Mouse (Mus musculus): Measurements from ENCODE around the gene Zfp955a. TPM values are rescaled to one million over a fixed set of nuclear protein-coding genes. Genes with fewer than 3 reads are reported as not detected.

The Zfp955a gene
- polyA plus RNA-seq (2014; fragmentation: Illumina TruSeq; extraction: RNeasy Lipid Tissue Mini Kit (QIAGEN cat#74804); ENCODE audit: low read depth, low replicate concordance), result 26.4 TPM

GRCm38 (mm10) chr17:33254530-33255318 lies at the start of gene Zfp955a:
TSS of gene Zfp955a (minus strand) at chr17:33255145.

GRCm38 (mm10) chr17:33289039-33289875 lies 34.3 kb upstream of the Zfp955a start, which contains the start of gene Zfp955b:
TSS of gene Zfp955b (plus strand) at chr17:33289544.

GRCm38 (mm10) chr17:33264376-33264775 lies 9.4 kb upstream of the Zfp955a start, which contains the start of gene Olfr63:
TSS of gene Olfr63 (plus strand) at chr17:33264676.

GRCm38 (mm10) chr17:33221590-33221989 lies 33.4 kb downstream of the Zfp955a start, which contains the start of gene Olfr1564:
TSS of gene Olfr1564 (minus strand) at chr17:33221690.

GRCm38 (mm10) chr17:33191002-33191401 lies 63.9 kb downstream of the Zfp955a start, which contains the start of gene Olfr239:
TSS of gene Olfr239 (plus strand) at chr17:33191302.

Other genes with a start within 250 kb of the Zfp955a start
- 5.3 TPM for gene Zfp763, start 221.7 kb downstream of the Zfp955a start, polyA plus RNA-seq (2014; fragmentation: Illumina TruSeq; extraction: RNeasy Lipid Tissue Mini Kit (QIAGEN cat#74804); ENCODE audit: low read depth, low replicate concordance)
- gene 4921501E09Rik, start 187.1 kb downstream of the Zfp955a start, polyA plus RNA-seq (2014; fragmentation: Illumina TruSeq; extraction: RNeasy Lipid Tissue Mini Kit (QIAGEN cat#74804); ENCODE audit: low read depth, low replicate concordance), result 71.2 TPM
- gene Zfp563, start 165.8 kb downstream of the Zfp955a start, polyA plus RNA-seq (2014; fragmentation: Illumina TruSeq; extraction: RNeasy Lipid Tissue Mini Kit (QIAGEN cat#74804); ENCODE audit: low read depth, low replicate concordance), result 13.9 TPM
- gene Morc2b, start 115.5 kb downstream of the Zfp955a start, polyA plus RNA-seq (2014; fragmentation: Illumina TruSeq; extraction: RNeasy Lipid Tissue Mini Kit (QIAGEN cat#74804); ENCODE audit: low read depth, low replicate concordance), result 209 TPM
- not detected for gene Olfr55, start 86.7 kb downstream of the Zfp955a start, polyA plus RNA-seq (2014; fragmentation: Illumina TruSeq; extraction: RNeasy Lipid Tissue Mini Kit (QIAGEN cat#74804); ENCODE audit: low read depth, low replicate concordance)
- gene Olfr239, start 63.8 kb downstream of the Zfp955a start, polyA plus RNA-seq (2014; fragmentation: Illumina TruSeq; extraction: RNeasy Lipid Tissue Mini Kit (QIAGEN cat#74804); ENCODE audit: low read depth, low replicate concordance), result not detected
- gene Olfr1564, start 33.5 kb downstream of the Zfp955a start, polyA plus RNA-seq (2014; fragmentation: Illumina TruSeq; extraction: RNeasy Lipid Tissue Mini Kit (QIAGEN cat#74804); ENCODE audit: low read depth, low replicate concordance), result 0.08 TPM
- not detected for gene Olfr63, start 9.5 kb upstream of the Zfp955a start, polyA plus RNA-seq (2014; fragmentation: Illumina TruSeq; extraction: RNeasy Lipid Tissue Mini Kit (QIAGEN cat#74804); ENCODE audit: low read depth, low replicate concordance)
- gene Zfp955b, start 34.4 kb upstream of the Zfp955a start, polyA plus RNA-seq (2014; fragmentation: Illumina TruSeq; extraction: RNeasy Lipid Tissue Mini Kit (QIAGEN cat#74804); ENCODE audit: low read depth, low replicate concordance), result 24.8 TPM
- gene Zfp81, start 103.7 kb upstream of the Zfp955a start, polyA plus RNA-seq (2014; fragmentation: Illumina TruSeq; extraction: RNeasy Lipid Tissue Mini Kit (QIAGEN cat#74804); ENCODE audit: low read depth, low replicate concordance), result 50.8 TPM
- gene Zfp101, start 139.5 kb upstream of the Zfp955a start, polyA plus RNA-seq (2014; fragmentation: Illumina TruSeq; extraction: RNeasy Lipid Tissue Mini Kit (QIAGEN cat#74804); ENCODE audit: low read depth, low replicate concordance), result 4.0 TPM
- gene Actl9, start 177.8 kb upstream of the Zfp955a start, polyA plus RNA-seq (2014; fragmentation: Illumina TruSeq; extraction: RNeasy Lipid Tissue Mini Kit (QIAGEN cat#74804); ENCODE audit: low read depth, low replicate concordance), result 80.1 TPM

Data from testis, adult 10 weeks (tissue).